Mouse (Mus musculus): ENCODE data around the gene Scyl1. TPM values are rescaled to one million over a fixed set of nuclear protein-coding genes. Genes with fewer than 3 reads are reported as not detected.

Gene Scyl1
- polyA plus RNA-seq, 1 experiment from 2014 or later, result 21.1 TPM

GRCm38 (mm10) chr19:5710581-5710980 lies 60.6 kb downstream of the Scyl1 start:
- no peak for ATAC-seq (ENCODE audit: insufficient read depth)
- Histone ChIP-seq H3K4me2 (no peak overlapping the region), H3K9ac (no peak overlapping the region), H3K4me1 (replicated peaks) (peaks cover 62% of the 10 kb centered on the region), H3K36me3 (replicated peaks) (peaks cover 97% of the 10 kb centered on the region), H3K9me3 (replicated peaks) (no peaks in the 10 kb centered on the region), H3K27ac (replicated peaks) (0 out of 2 replicates have a peak overlapping the region, but pooled peaks have one; percentile 6), H3K27me3 (no peaks in the 10 kb centered on the region), H3K4me3 (replicated peaks) (no peak overlapping the region)
- 94% methylated on average over 8 of the region's 8 CpGs for WGBS (ENCODE audit: insufficient replicate concordance)

GRCm38 (mm10) chr19:5710068-5710467 lies 61.2 kb downstream of the Scyl1 start:
- H3K9ac ChIP-seq, result no peak overlapping the region
- peaks cover 62% of the 10 kb centered on the region for H3K4me1 ChIP-seq (replicated peaks)
- H3K9me3 ChIP-seq (replicated peaks), result no peaks in the 10 kb centered on the region
- no peak for ATAC-seq (ENCODE audit: insufficient read depth)
- no peak overlapping the region for H3K4me2 ChIP-seq
- no peak overlapping the region for H3K27ac ChIP-seq (replicated peaks)
- no peak overlapping the region for H3K4me3 ChIP-seq (replicated peaks)
- H3K27me3 ChIP-seq, result no peaks in the 10 kb centered on the region
- peaks cover 92% of the 10 kb centered on the region for H3K36me3 ChIP-seq (replicated peaks)
- WGBS (ENCODE audit: insufficient replicate concordance), result 94% methylated on average over 6 of the region's 6 CpGs

Other genes starting within 250 kb of the Scyl1 start
- 0.05 TPM in 1 of 2 replicates, not detected in the other for gene Ovol1, start 210.8 kb downstream of the Scyl1 start, polyA plus RNA-seq (2015; fragmentation: Nextera tagmentation; extraction: Ambion mirVana)
- 3.6 and 4.0 TPM in 2 replicates for gene Ap5b1, start 203.4 kb downstream of the Scyl1 start, polyA plus RNA-seq (2015; fragmentation: Nextera tagmentation; extraction: Ambion mirVana)
- 100 and 122 TPM in 2 replicates for gene Rnaseh2c, start 169.5 kb downstream of the Scyl1 start, polyA plus RNA-seq (2015; fragmentation: Nextera tagmentation; extraction: Ambion mirVana)
- 16.2 and 17.4 TPM in 2 replicates for gene Kat5, start 161.2 kb downstream of the Scyl1 start, polyA plus RNA-seq (2015; fragmentation: Nextera tagmentation; extraction: Ambion mirVana)
- gene Rela, start 133.9 kb downstream of the Scyl1 start, polyA plus RNA-seq (2015; fragmentation: Nextera tagmentation; extraction: Ambion mirVana), result 23.3 and 24.2 TPM in 2 replicates
- 28.2 and 32.5 TPM in 2 replicates for gene Sipa1, start 107.7 kb downstream of the Scyl1 start, polyA plus RNA-seq (2015; fragmentation: Nextera tagmentation; extraction: Ambion mirVana)
- 16.8 and 18.4 TPM in 2 replicates for gene Map3k11, start 82.7 kb downstream of the Scyl1 start, polyA plus RNA-seq (2015; fragmentation: Nextera tagmentation; extraction: Ambion mirVana)
- 9.2 and 12.1 TPM in 2 replicates for gene Pcnx3, start 82.5 kb downstream of the Scyl1 start, polyA plus RNA-seq (2015; fragmentation: Nextera tagmentation; extraction: Ambion mirVana)
- 0.15 and 0.28 TPM in 2 replicates for gene Kcnk7, start 67.1 kb downstream of the Scyl1 start, polyA plus RNA-seq (2015; fragmentation: Nextera tagmentation; extraction: Ambion mirVana)
- 110 and 121 TPM in 2 replicates for gene Ehbp1l1, start 45.1 kb downstream of the Scyl1 start, polyA plus RNA-seq (2015; fragmentation: Nextera tagmentation; extraction: Ambion mirVana)
- gene Fam89b, start 41.8 kb downstream of the Scyl1 start, polyA plus RNA-seq (2015; fragmentation: Nextera tagmentation; extraction: Ambion mirVana), result 39.3 and 39.8 TPM in 2 replicates
- gene Ltbp3, start 30.5 kb downstream of the Scyl1 start, polyA plus RNA-seq (2015; fragmentation: Nextera tagmentation; extraction: Ambion mirVana), result 1.2 and 3.4 TPM in 2 replicates
- 12.9 and 13.1 TPM in 2 replicates for gene Frmd8, start 103.9 kb upstream of the Scyl1 start, polyA plus RNA-seq (2015; fragmentation: Nextera tagmentation; extraction: Ambion mirVana)
- gene Slc25a45, start 106.4 kb upstream of the Scyl1 start, polyA plus RNA-seq (2015; fragmentation: Nextera tagmentation; extraction: Ambion mirVana), result 7.1 and 7.9 TPM in 2 replicates
- 2.8 and 2.9 TPM in 2 replicates for gene Tigd3, start 122.7 kb upstream of the Scyl1 start, polyA plus RNA-seq (2015; fragmentation: Nextera tagmentation; extraction: Ambion mirVana)
- 52.7 and 59.4 TPM in 2 replicates for gene Dpf2, start 141.6 kb upstream of the Scyl1 start, polyA plus RNA-seq (2015; fragmentation: Nextera tagmentation; extraction: Ambion mirVana)
- 2.9 and 3.1 TPM in 2 replicates for gene Cdc42ep2, start 153.4 kb upstream of the Scyl1 start, polyA plus RNA-seq (2015; fragmentation: Nextera tagmentation; extraction: Ambion mirVana)
- 53.8 and 58.9 TPM in 2 replicates for gene Pola2, start 192.8 kb upstream of the Scyl1 start, polyA plus RNA-seq (2015; fragmentation: Nextera tagmentation; extraction: Ambion mirVana)
- 0.05 TPM in 1 of 2 replicates, not detected in the other for gene Slc22a20, start 214.7 kb upstream of the Scyl1 start, polyA plus RNA-seq (2015; fragmentation: Nextera tagmentation; extraction: Ambion mirVana)
- 25.1 and 26.1 TPM in 2 replicates for gene Capn1, start 244.5 kb upstream of the Scyl1 start, polyA plus RNA-seq (2015; fragmentation: Nextera tagmentation; extraction: Ambion mirVana)

Data from liver, embryonic 15.5 days (tissue).